Mouse (Mus musculus) neural tube, embryonic 13.5 days (tissue): ENCODE data around the gene Col11a2. TPM values are rescaled to one million over a fixed set of nuclear protein-coding genes. Genes with fewer than 3 reads are reported as not detected.
"Not testable (repeated sequence)": the region's sequence is repeated elsewhere in the genome, so short reads cannot be mapped to it uniquely, and the experiment has no call there.

Source experiments
- ATAC-seq: fragments of 200-750 bp; cut with Nextera tagmentation; 2 replicates; pipeline ENCODE4 v1.8.0; 2017; ENCODE audit warnings: low read depth, mild to moderate bottlenecking, moderate TSS enrichment, moderate library complexity
- H3K27ac ChIP-seq: fragments of 300-500 bp; sonication (generic); replicated peaks from 2 replicates; pipeline ENCODE4 v1.5.1; 2015; ENCODE audit warnings: moderate library complexity, mild to moderate bottlenecking, inconsistent platforms
- H3K27me3 ChIP-seq: fragments of 300-500 bp; sonication (generic); 2 replicates; pipeline ENCODE4 v1.6.1; 2015; ENCODE audit warnings: mild to moderate bottlenecking, inconsistent platforms
- H3K36me3 ChIP-seq: fragments of 300-500 bp; sonication (generic); 2 replicates; pipeline ENCODE4 v1.6.1; 2015; ENCODE audit warnings: mild to moderate bottlenecking, inconsistent platforms
- H3K4me1 ChIP-seq: fragments of 300-500 bp; sonication (generic); replicated peaks from 2 replicates; pipeline ENCODE4 v1.6.1; 2015; ENCODE audit warnings: inconsistent platforms
- H3K4me2 ChIP-seq: fragments of 300-500 bp; sonication (generic); 2 replicates; pipeline ENCODE4 v1.6.1; 2015; ENCODE audit warnings: inconsistent platforms, mild to moderate bottlenecking, moderate library complexity
- H3K4me3 ChIP-seq: fragments of 300-500 bp; sonication (generic); 2 replicates; pipeline ENCODE4 v1.5.1; 2015; ENCODE audit warnings: mild to moderate bottlenecking, inconsistent platforms
- H3K9ac ChIP-seq: fragments of 300-500 bp; sonication (generic); 2 replicates; pipeline ENCODE4 v1.6.1; 2015; ENCODE audit warnings: moderate library complexity, mild to moderate bottlenecking, inconsistent platforms
- H3K9me3 ChIP-seq: fragments of 300-500 bp; sonication (generic); 2 replicates; pipeline ENCODE4 v1.6.1; 2016; ENCODE audit warnings: inconsistent platforms
- WGBS: fragments of 180-500 bp; shearing (Covaris S2); methylation state at CpG from one replicate; pipeline ENCODE4 v1.1.7; 2015; 5-methylcytosine and 5-hydroxymethylcytosine counted together
- polyA plus RNA-seq: library from polyadenylated mRNA; unstranded; fragments of >200 nt; fragmentation: Nextera tagmentation; extraction: Ambion mirVana; gene quantifications from 2 replicates; pipeline ENCODE4 v1.2.1, GENCODE M21; 2015

The Col11a2 gene
- polyA plus RNA-seq: 4.5 and 4.7 TPM in 2 replicates

GRCm38 (mm10) chr17:34038878-34039561 is at the start of gene Col11a2:
TSS of gene Col11a2 (plus strand) at chr17:34039437.
- Histone ChIP-seq H3K4me1 (peaks cover 46% of the 10 kb centered on the region), H3K27ac (0 out of 2 replicates have a peak within 1 kb of the TSS, but pooled peaks have one; percentile 18), H3K4me2 (peak within 1 kb of the TSS; percentile 62), H3K4me3 (peak within 1 kb of the TSS; percentile 28), H3K9ac (peak within 1 kb of the TSS; percentile 67), H3K27me3 (no peaks in the 10 kb centered on the region), H3K36me3 (peaks cover 42% of the 10 kb centered on the region), H3K9me3 (no peaks in the 10 kb centered on the region)
- 4% methylated on average over 28 of the region's 28 CpGs for WGBS
- peak; percentile 75 for ATAC-seq

GRCm38 (mm10) chr17:33991788-33992664 is 47.2 kb upstream of the Col11a2 start:
- no peak overlapping the region for H3K4me3 ChIP-seq
- 31% methylated on average over 10 of the region's 10 CpGs for WGBS
- H3K4me1 ChIP-seq: no peaks in the 10 kb centered on the region
- H3K27me3 ChIP-seq: 0 out of 2 replicates have a peak, but pooled peaks cover 3% of the 10 kb centered on the region
- ATAC-seq: peak; percentile 50; the same call in 1 of the 2 replicates
- H3K27ac ChIP-seq: no peak overlapping the region
- no peaks in the 10 kb centered on the region for H3K9me3 ChIP-seq
- H3K9ac ChIP-seq: no peak overlapping the region
- no peak overlapping the region for H3K4me2 ChIP-seq
- no peaks in the 10 kb centered on the region for H3K36me3 ChIP-seq

- peaks cover 20% of the 10 kb centered on the region for H3K27me3 ChIP-seq
- no peaks in the 10 kb centered on the region for H3K9me3 ChIP-seq
- H3K27ac ChIP-seq: no peak overlapping the region
- WGBS: 90% methylated on average over 8 of the region's 8 CpGs
- no peak overlapping the region for H3K4me3 ChIP-seq
- H3K4me2 ChIP-seq: no peak overlapping the region
- no peak overlapping the region for H3K9ac ChIP-seq
- H3K36me3 ChIP-seq: no peaks in the 10 kb centered on the region
- ATAC-seq: no peak
- peaks cover 7% of the 10 kb centered on the region for H3K4me1 ChIP-seq
Observed at GRCm38 (mm10) chr17:33994959-33995358, 44.3 kb upstream of the Col11a2 start.

GRCm38 (mm10) chr17:33995651-33996050 is 43.6 kb upstream of the Col11a2 start:
- Histone ChIP-seq H3K9ac (no peak overlapping the region), H3K4me1 (peaks cover 13% of the 10 kb centered on the region), H3K36me3 (no peaks in the 10 kb centered on the region), H3K4me3 (no peak overlapping the region), H3K27ac (no peak overlapping the region), H3K27me3 (peaks cover 27% of the 10 kb centered on the region), H3K4me2 (no peak overlapping the region), H3K9me3 (no peaks in the 10 kb centered on the region)
- no peak for ATAC-seq
- 69% methylated on average over 3 of the region's 3 CpGs for WGBS

GRCm38 (mm10) chr17:33997025-33997424 is 42.2 kb upstream of the Col11a2 start:
- H3K4me1 ChIP-seq: peaks cover 13% of the 10 kb centered on the region
- not testable (repeated sequence) for H3K27ac ChIP-seq, H3K9ac ChIP-seq, H3K4me2 ChIP-seq, H3K9me3 ChIP-seq, H3K4me3 ChIP-seq, H3K36me3 ChIP-seq, ATAC-seq
- 95% methylated on average over 2 of the region's 2 CpGs for WGBS
- H3K27me3 ChIP-seq: peaks cover 41% of the 10 kb centered on the region

- H3K4me1 ChIP-seq: peaks cover 13% of the 10 kb centered on the region
- H3K9me3 ChIP-seq, H3K9ac ChIP-seq, H3K36me3 ChIP-seq, H3K4me2 ChIP-seq, H3K27ac ChIP-seq, H3K4me3 ChIP-seq, ATAC-seq: not testable (repeated sequence)
- peaks cover 45% of the 10 kb centered on the region for H3K27me3 ChIP-seq
- 65% methylated on average over 5 of the region's 5 CpGs for WGBS
Observed at GRCm38 (mm10) chr17:33998697-33999096, 40.5 kb upstream of the Col11a2 start.

- Histone ChIP-seq H3K36me3 (no peaks in the 10 kb centered on the region), H3K9me3 (no peaks in the 10 kb centered on the region), H3K27ac (no peak overlapping the region), H3K4me3 (peak overlapping the region; percentile 51), H3K9ac (peak overlapping the region; percentile 69), H3K27me3 (peaks cover 45% of the 10 kb centered on the region), H3K4me1 (peaks cover 13% of the 10 kb centered on the region), H3K4me2 (peak overlapping the region; percentile 92)
- WGBS: 2% methylated on average over 87 of the region's 87 CpGs
- peak; percentile 65; the same call in 1 of the 2 replicates for ATAC-seq
Observed at GRCm38 (mm10) chr17:33999341-34000149, 39.7 kb upstream of the Col11a2 start.

- peak; percentile 89 for ATAC-seq
- Histone ChIP-seq H3K4me3 (peak within 1 kb of the TSS; percentile 51), H3K27ac (no peak within 1 kb of the TSS), H3K9ac (peak within 1 kb of the TSS; percentile 69), H3K36me3 (no peaks in the 10 kb centered on the region), H3K9me3 (no peaks in the 10 kb centered on the region), H3K27me3 (peaks cover 45% of the 10 kb centered on the region), H3K4me1 (peaks cover 13% of the 10 kb centered on the region), H3K4me2 (peak within 1 kb of the TSS; percentile 92)
- 2% methylated on average over 30 of the region's 30 CpGs for WGBS
Observed at GRCm38 (mm10) chr17:34000150-34000537, 39.1 kb upstream of the Col11a2 start, which contains the start of gene H2-K1. TSS of gene H2-K1 (minus strand) at chr17:34000347.

GRCm38 (mm10) chr17:34000796-34001195 is 38.4 kb upstream of the Col11a2 start:
- H3K4me2 ChIP-seq, H3K27ac ChIP-seq, ATAC-seq, H3K36me3 ChIP-seq, H3K4me3 ChIP-seq, H3K9ac ChIP-seq, H3K9me3 ChIP-seq: not testable (repeated sequence)
- WGBS: 64% methylated on average over 2 of the region's 2 CpGs
- Histone ChIP-seq H3K27me3 (peaks cover 45% of the 10 kb centered on the region), H3K4me1 (peaks cover 13% of the 10 kb centered on the region)

GRCm38 (mm10) chr17:34003426-34003825 is 35.8 kb upstream of the Col11a2 start:
- no peaks in the 10 kb centered on the region for H3K36me3 ChIP-seq

GRCm38 (mm10) chr17:34006570-34006969 is 32.7 kb upstream of the Col11a2 start:
- Histone ChIP-seq H3K4me1 (no peaks in the 10 kb centered on the region), H3K4me3 (no peak overlapping the region), H3K27me3 (peaks cover 11% of the 10 kb centered on the region), H3K9me3 (no peaks in the 10 kb centered on the region), H3K9ac (no peak overlapping the region), H3K27ac (no peak overlapping the region), H3K4me2 (no peak overlapping the region), H3K36me3 (no peaks in the 10 kb centered on the region)
- no peak for ATAC-seq
- WGBS: 42% methylated on average over 2 of the region's 2 CpGs

More at GRCm38 (mm10) chr17:34003426-34003825, 35.8 kb upstream of the Col11a2 start:
- WGBS: 6% methylated on average over 5 of the region's 5 CpGs
- H3K4me3 ChIP-seq: no peak overlapping the region
- H3K9me3 ChIP-seq: no peaks in the 10 kb centered on the region
- no peak overlapping the region for H3K9ac ChIP-seq
- H3K4me2 ChIP-seq: no peak overlapping the region
- peaks cover 13% of the 10 kb centered on the region for H3K4me1 ChIP-seq
- H3K27ac ChIP-seq: no peak overlapping the region
- ATAC-seq: no peak
- peaks cover 42% of the 10 kb centered on the region for H3K27me3 ChIP-seq
